Mouse (Mus musculus): ENCODE results near the gene Fcgrt.
"Not testable (repeated sequence)": the region's sequence is repeated elsewhere in the genome, so short reads cannot be mapped to it uniquely, and the experiment has no call there.

The Fcgrt gene

DNA sequence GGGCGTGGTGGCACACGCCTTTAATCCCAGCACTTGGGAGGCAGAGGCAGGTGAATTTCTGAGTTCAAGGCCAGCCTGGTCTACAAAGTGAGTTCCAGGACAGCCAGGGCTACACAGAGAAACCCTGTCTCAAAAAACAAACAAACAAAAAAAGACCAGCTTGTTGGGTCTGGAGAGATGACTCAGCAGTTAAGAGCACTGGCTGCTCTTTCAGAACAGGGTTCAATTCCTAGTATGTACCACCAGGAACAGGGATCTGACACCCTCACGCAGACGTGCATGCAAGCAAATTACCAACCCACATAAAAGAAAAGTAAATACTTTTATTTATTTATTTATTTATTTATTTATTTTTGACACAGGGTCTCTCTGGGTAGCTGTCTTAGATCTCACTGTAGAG is 6.4 kb upstream of the Fcgrt start:
- not testable (repeated sequence) for DNase-seq (ENCODE audit: low spot score)

DNA sequence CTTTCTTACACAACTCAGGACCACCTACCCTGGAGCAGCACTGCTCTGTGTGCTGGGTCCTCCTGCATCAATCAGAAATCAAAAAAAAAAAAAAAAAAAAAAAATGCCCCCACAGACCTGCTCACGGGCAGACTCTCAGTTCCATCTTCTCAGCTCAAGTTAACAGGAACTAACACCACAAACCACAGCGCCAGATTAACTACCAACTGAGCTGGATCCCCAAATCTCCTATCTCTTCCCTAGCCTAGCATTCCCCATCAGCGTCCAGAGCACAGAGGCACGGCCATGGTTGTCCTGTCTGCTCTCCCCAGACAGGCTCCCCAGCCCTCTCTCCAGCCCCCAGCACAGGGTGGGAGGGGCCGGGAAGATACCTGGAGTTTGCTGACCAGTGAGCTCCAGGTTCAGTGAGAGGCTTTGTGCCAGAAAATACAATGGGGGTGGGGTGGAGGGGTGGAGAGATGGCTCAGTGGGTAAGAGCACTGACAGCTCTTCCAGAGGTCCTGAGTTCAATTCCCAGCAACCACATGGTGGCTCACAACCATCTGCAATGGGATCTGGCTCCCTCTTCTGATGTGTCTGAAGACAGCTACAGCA is 3.5 kb upstream of the Fcgrt start:
- DNase-seq (ENCODE audit: low spot score), result no peak

DNA sequence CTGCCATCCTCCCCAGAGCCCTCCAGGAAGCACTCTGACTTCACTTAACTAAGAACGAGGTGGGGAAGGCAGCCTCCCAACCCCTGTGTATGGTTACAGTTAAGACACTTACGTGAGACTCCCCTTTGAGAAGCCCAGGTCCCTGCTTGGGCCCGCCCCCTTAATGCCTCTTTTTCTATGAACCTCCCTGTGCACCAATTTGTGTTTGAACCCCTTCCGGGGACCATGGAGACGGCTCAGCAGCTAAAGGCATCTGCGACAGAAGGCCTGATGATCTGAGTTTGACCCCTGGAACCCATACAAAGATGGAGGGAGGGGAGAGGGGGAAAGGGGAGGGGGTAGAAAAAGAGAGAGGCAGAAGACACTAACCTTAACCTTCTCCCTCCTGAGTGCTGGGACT is 2.8 kb upstream of the Fcgrt start:
- no peak for DNase-seq (ENCODE audit: low spot score)

DNA sequence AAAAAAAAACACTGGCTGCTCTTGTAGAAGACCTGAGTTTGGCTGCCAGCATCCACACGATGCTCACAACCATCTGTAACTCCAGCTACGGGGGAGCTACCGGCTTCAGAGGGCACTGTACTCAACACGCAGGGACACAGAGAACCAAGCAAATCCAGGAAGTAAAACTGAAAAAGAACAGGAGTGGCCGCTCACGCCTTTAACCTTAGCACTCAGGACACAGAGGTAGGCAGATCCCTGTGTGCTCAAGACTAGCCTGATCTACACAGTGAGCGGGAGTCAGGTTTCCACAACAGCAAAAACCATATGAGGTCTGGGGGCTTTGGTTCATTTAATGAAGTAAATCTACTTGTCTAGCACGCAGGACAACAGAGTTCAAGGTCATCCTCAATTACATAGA is 1.8 kb upstream of the Fcgrt start:
- DNase-seq (ENCODE audit: low spot score), result no peak

DNA sequence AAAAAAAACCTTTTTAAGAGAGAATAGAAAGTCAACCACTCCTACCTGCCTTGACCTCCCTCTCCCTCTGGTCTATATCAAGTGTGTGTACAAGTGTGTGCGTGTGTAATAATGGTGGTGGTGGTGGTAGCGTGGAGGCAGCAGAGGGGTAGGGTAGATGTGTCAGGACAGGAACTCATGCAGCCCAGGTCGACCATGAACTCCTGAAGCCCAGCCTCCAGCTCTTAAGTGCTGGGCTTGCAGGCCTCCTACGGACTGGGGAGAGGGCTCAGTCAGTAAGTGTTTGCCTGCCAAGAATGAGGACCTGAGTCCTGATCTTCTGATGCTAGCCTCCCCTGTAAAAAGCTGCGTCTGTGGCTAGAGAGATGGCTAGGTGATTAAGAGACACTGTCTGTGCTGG is 1.3 kb upstream of the Fcgrt start:
- no peak for DNase-seq (ENCODE audit: low spot score)

DNA sequence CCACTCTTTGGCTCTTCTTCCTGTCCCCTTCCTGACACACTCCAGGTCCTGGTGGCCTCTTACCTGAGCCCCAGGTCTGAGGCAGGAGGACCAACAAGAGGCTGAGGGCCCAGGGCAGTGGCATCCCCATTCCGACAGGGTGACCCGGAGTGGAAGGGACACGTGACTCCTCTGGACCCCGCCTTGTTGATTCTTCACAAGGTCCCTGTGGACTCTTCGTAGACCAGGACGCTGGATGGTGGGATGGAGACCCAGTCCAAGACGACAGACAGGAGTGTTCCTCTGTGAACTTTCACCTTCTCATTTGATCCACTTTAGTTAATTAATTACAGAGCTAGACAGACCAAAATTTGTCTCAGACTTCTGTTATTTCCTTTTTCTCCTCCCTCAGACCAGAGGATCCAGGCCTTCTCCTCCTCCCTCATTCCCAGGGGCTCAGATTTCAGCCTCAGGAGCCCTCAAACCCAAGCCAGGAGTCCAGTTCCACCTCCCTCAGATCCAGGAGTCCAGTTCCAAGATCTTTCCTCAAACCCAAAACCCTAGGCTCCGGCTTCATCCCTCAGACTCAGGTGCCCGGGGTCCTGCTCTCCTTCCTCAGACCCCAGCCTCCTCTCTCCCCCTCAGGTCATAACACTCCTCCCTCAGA is 588 bp downstream of the Fcgrt start:
- no peak for DNase-seq (ENCODE audit: low spot score)

DNA sequence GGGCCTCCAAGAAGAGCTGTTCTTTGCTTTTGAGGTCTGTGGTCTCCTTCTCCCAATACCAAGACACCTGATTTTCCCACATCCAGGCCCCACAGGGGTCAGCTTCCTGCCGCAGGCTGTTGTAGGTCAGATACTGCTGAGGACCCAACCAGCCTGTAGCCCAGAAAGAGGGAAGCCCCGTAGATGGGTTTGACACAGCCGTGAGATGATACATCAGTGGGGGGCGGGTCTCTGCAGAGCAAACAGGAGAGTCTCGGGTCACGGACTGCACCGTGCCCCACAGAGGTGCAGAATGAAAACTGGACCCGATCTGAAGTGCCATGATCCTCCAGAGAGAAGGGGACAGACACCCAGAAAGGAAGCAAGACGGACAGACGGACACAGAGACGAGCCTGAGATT is 1.2 kb downstream of the Fcgrt start:
- no peak for DNase-seq (ENCODE audit: low spot score)

DNA sequence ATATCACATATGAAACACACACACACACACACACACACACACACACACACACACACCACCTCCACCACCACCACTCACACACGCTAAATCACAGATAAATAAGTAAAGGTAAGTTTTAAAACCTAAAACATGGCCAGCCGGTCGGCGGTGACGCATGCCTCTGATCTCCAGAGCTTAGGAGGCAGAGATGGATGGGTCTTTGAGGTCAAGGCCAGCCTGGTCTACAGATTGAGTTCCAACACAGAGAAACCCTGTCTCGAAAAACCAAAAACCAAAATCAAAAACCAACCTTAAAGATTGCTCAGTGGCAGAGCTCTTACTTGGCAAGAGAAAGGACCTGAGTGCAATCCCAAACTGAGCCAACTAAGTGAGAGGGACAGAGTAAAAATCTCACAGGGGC is 3.6 kb downstream of the Fcgrt start:
- no peak for DNase-seq (ENCODE audit: low spot score)

DNA sequence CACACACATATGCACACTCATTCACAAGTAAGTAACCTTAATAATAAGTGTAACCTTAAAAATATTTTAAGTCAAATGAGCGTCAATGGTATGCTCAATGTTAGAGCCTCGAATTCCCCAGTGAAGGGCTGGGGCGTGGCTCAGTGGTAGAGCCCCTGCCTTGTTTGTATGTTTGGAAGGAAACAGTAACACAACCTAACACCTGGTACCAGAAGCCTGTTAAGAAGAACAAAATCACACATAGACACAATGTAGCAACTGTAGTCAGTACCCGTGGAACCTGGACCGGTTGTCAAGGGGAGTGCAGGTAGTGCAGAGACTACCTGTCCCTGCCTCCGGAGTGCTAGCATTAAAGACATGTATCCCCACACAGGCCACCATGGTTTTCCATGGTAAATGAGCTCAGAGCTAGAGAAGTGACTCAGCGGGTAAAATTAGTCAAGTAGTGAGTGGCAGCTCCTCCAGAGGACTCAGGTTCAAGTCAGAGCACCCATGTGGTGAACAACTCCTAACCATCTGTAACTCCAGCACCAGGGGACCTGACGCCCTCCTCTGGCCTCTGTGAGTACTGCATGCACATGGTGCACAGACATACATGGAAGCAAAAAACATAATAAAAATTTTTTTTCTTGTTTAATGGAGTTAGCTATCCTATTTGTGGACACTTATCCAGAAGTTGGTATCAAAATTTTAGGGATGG is 5.0 kb downstream of the Fcgrt start:
- no peak for DNase-seq (ENCODE audit: low spot score)

DNA sequence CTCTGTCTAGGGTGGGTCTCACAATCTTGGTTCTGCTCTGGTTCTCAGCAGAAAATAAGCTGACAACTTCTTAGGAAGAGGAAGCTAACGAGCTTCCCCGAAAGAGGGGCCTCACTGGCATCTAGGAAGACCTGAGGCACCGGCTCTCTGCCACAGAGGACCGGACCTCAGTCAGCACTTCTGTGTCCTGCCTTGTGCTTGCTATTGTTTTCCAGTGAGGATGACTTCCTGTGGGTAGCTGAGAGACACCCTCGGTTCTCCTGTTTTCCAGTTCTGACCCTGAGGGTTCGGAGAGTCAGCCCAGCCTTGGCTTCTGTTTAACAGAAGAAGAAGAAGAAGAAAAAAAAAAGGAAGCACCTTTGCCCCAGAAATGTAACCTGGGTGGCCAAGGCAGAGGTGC is 6.2 kb downstream of the Fcgrt start:
- DNase-seq (ENCODE audit: low spot score), result no peak

DNA sequence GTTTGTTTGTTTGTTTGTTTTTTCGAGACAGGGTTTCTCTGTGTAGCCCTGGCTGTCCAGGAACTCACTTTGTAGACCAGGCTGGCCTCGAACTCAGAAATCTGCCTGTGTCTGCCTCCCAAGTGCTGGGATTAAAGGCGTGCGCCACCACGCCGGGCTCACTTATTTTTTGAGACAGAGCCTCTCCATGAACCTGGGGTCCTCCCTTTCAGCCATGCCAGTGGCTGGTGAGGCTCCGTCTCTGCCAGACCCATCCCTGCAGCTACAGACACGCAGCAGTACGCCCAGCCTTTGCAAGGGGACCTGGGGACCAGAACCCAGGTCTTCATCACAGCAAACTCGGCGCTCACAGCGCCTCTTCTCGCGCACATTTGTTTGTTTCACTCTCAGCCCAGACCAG is 7.7 kb downstream of the Fcgrt start:
- DNase-seq (ENCODE audit: low spot score), result not testable (repeated sequence)

DNA sequence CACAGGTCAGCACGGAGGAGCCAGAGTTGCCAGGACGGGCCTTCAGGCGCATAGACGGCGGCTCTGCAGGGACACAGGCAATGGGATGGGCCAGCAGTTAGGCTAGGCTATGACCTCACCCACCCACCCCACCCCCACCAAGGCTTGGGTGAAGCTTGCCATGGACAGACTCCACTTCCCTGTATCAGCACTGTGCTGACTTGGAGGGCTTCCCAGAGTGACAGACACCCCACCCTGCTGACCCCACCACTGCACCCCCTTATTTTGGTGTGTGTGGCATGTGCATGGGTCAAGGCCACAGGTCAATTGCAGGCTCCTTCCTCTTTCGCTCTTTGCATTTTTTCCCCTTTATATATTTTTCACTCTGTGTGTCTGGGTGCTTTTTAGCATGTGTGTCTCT is 8.3 kb downstream of the Fcgrt start:
- DNase-seq (ENCODE audit: low spot score), result no peak

DNA sequence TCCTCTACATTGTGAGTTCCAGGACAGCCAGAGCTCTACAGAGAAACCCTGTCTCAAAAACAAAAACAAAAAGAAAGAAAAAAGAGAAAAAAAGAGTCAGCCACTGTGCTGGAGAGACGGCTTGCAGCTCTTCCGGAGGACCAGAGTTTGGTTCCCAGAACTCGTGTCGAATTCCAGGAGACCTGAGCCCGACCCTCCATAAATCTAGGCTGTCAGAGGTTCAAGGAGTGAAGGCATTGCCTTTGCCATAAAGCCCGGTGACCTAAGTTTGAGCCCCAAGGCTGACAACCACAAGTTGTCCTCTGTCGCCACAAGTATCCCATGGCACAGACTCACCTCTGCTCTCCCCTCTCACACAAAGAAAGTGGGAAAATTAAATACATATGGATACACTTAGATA is 9.5 kb downstream of the Fcgrt start:
- DNase-seq (ENCODE audit: low spot score), result no peak

DNA sequence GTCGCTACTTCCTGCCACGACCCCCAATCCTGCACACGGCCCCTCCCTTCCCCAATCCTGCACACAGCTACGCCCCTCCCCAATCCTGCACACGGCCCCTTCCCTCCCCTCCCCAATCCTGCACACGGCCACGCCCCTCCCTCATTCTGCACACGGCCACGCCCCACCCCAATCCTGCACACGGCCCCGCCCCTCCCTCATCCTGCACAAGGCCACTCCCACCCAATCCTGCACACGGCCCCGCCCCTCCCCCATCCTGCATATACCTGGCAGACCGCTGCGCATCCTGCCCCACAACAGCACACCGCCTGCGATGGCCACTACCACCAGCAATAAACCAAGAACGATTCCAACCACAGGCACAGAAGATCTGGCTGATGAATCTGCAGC is 10.1 kb downstream of the Fcgrt start:
- no peak for DNase-seq (ENCODE audit: low spot score)

DNA sequence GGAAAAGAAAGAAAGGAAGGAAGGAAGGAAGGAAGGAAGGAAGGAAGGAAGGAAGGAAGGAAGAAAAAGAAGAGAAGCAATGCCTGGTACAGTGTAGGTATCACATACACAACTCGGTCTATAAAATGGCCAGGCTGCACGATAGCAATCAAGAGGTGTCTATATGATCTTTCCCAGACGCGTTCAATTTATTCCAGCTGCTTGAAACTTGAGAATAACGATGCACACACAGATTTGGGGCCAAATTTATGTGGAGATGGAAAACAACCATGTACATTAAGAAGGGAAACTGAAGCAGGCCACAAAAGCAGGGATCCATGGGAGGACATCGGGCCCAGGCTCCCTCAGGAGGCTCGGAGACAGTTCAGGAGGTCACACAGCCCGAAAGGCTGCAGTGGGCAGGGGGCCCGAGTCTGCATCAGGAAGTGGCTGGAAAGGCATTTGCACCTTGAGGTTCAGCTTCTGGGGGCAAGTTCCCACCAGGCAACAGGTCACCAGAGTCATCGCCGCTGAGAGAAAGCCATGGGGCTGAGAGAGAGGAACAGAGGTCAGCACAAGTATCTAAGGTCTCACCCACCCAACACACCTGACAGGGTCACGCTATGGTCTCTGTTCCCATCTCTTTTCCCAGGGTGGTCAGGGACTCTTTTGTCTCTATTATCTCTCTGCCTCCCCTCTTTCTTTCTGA is 10.7 kb downstream of the Fcgrt start:
- no peak for DNase-seq (ENCODE audit: low spot score)

DNA sequence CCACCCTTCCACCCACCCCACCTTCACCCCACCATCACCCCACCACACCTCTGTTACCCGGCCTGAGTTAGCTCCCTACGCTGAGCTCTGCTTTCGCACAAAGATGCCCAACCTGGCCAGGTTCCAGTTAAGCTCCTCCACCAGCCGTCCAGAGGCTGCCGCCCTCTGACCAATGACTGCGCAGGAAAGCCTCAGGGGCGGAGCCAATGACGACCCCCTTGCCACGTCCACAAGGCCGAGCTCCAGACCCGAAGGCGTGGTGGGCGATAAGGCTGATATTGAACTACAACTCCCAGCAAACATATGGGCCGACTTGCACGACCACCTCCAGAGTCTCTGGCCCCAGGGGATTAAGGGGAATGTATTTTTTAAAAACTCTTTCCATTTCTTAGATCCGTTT is 11.6 kb downstream of the Fcgrt start, which contains the start of gene Rcn3:
Gene Rcn3 (minus strand): TSS at position 174 of the 400 bp plus-strand sequence.
- no peak for DNase-seq (ENCODE audit: low spot score)

DNA sequence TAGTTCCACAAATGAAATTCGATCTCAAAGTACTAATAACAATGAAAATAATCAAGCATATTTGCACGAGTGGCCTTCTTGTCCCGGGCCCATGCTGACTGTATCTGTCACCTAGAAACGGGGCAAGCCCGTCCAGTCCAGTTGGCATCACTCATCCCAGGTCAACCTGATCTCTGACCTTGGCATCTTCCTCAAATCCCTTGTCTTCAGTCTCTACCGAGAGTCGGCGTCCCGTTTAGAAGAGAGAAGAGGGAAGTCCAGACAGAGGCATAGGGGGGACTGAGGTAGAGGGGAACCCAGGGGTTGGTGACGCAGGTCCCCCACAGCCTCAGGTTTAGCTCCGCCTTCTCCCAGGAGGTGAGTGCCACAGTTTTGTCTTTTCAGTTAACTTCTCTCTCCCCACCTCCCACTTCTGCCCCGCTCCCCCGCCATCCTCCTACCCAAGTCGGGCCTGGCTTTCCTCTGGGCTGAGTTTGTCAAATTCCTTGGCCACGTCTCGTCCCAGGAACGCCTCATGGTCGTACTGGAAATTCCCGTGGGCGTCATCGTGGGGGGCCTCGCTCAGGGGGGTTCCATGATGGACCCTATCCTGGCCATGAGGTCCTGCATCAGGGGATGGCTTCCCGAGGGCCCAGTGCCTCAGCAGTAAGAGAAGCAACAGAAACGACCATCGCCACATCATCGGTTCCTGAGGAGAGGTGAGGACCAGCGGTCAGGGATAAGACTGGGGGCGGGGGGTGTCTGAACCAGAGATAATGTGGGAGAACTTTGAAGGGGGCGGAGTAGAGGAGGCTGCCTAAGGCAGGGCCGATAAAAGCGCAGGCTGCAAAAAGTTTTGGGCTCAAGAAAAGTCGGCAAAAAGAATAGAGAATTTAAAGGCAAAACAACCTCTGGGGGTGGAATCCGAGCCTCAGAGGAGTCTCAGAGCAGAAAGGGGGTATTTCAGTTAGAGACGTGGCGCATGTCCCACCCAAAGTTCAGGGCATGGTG is 12.4 kb downstream of the Fcgrt start:
- DNase-seq (ENCODE audit: low spot score), result no peak

DNA sequence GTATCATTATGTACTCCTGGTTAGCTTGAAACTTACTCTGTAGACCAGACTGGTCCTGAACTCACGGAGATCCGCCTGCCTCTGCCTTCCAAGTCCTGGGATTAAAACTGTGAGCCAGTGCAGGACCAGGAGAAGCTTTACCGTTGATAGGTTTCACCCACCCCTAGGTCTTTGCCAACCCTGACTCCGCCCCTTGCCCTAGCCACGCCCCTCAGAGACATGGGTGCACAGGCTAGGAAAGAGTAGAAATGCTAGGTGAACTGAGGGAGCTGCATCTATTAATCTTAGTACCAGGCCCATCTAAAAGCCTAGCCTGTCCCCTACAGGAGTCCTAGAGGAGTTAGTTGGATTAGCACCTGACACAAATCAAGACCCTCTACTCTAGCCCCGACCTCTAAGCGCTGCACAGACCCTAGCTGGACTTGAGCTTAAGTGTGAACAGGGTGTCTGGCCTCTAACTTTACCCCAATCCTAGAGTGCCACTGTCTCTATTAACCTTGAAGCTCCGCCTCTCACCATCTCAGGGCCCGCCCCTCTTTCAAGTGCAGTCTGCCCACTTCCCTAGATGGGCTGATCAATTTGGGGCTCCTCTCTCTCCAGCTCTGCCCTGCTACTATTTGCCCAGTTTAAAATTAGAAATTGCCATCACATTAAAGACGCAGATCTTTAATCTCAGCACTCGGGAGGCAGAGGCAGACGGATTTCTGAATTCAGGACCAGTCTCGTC is 13.2 kb downstream of the Fcgrt start:
- DNase-seq (ENCODE audit: low spot score), result no peak

DNA sequence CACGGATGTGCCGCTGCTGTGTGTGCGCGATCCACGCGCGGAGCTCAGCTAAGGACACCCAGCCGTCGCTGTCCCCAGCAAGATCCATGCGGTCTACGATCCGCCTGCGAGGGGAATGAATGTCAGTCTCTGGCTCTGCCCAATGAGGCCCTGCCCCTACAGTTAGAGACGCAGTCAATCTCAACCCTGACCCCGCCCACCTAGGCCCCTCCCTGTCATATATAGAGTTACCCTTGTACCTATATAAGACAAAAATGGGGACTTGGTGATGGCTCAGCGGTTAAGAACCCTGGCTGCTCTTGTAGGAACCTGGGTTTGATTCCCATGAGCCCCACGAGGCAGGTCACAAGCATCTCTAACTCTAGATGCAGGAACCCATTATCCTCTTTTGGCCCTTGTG is 15.1 kb downstream of the Fcgrt start:
- DNase-seq (ENCODE audit: low spot score), result no peak

DNA sequence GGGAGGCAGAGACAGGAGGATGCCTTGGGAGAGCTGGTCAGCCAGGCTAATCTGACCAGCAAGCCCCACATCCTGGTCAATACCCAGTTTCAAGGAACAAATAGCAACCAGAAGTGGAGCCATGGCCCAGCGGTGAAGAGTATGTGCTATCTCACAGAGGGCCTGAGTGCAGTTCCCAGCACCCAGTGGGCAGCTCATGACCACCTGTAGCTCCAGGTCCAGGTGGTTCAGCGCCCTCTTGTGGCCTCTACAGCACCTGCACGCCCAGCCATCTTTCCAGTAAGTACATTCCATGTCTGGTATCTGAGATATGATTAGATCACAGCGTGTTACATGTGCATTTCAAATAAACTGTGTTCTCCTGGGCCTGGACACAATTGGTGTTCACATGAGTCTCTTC is 17.6 kb downstream of the Fcgrt start:
- DNase-seq (ENCODE audit: low spot score), result no peak

DNA sequence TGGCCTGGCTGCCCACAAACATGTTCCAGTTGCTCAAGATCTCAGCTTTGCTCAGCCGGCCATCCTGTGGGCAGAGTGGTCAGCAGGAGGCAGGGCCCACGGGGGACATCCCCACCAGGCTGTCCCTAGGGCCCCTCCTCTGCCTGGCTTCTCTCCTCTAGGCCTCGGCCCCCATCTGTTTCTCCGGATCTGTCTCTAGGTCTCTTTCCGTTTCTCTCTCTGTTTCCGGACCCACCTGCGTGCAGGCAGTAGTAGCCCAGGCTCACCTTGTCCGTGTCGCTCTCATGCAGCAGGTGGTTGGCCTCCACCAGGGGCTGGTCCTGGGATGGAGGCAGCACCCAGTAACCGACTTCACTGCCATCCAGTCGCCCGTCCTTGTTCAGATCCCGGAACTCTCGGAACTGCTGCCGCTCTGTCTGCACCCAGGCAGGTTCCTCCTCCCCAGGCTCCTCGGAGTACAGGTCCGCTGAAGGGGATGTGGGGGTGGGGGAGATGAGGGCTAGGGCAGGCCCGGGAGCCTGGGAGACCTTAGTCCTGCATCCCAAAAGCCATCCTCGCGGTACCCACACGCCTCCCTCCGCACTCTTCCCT is 20.3 kb downstream of the Fcgrt start:
- no peak for DNase-seq (ENCODE audit: low spot score)
